Mouse (Mus musculus): Measurements from ENCODE around the gene Ppp1r13b. TPM values are rescaled to one million over a fixed set of nuclear protein-coding genes. Genes with fewer than 3 reads are reported as not detected.

The Ppp1r13b gene
- polyA plus RNA-seq, 1 experiment from 2014 or later = 3.4 TPM

GRCm38 (mm10) chr12:111790090-111790489 lies 117.8 kb downstream of the Ppp1r13b start:
- no peak for DNase-seq
- Histone ChIP-seq H3K4me2 (no peak overlapping the region), H3K36me3 (peaks cover 97% of the 10 kb centered on the region)

GRCm38 (mm10) chr12:111787015-111787414 lies 120.9 kb downstream of the Ppp1r13b start:
- ATAC-seq (ENCODE audit: low read depth) = peak; percentile 74
- 36% methylated on average over 6 of the region's 6 CpGs for WGBS (ENCODE audit: insufficient replicate concordance)

More at GRCm38 (mm10) chr12:111790090-111790489, 117.8 kb downstream of the Ppp1r13b start:
- no peaks in the 10 kb centered on the region for H3K27me3 ChIP-seq
- peak; percentile 46 for ATAC-seq (ENCODE audit: low read depth)
- H3K4me1 ChIP-seq (replicated peaks) = peaks cover 55% of the 10 kb centered on the region
- no peaks in the 10 kb centered on the region for H3K9me3 ChIP-seq (replicated peaks)
- no peak overlapping the region for H3K4me3 ChIP-seq (replicated peaks)
- peak overlapping the region; percentile 72 for H3K27ac ChIP-seq
- WGBS (ENCODE audit: insufficient replicate concordance) = 81% methylated on average over 5 of the region's 5 CpGs
- H3K9ac ChIP-seq = no peak overlapping the region

GRCm38 (mm10) chr12:111785174-111785573 lies 122.7 kb downstream of the Ppp1r13b start:
- H3K4me2 ChIP-seq = no peak overlapping the region
- DNase-seq = no peak
- no peaks in the 10 kb centered on the region for H3K27me3 ChIP-seq
- H3K36me3 ChIP-seq = peaks cover 94% of the 10 kb centered on the region
- no peak for ATAC-seq (ENCODE audit: low read depth)
- no peak overlapping the region for H3K27ac ChIP-seq
- no peak overlapping the region for H3K9ac ChIP-seq
- H3K4me1 ChIP-seq (replicated peaks) = peaks cover 49% of the 10 kb centered on the region
- 58% methylated on average over 15 of the region's 15 CpGs for WGBS (ENCODE audit: insufficient replicate concordance)
- H3K9me3 ChIP-seq (replicated peaks) = no peaks in the 10 kb centered on the region
- H3K4me3 ChIP-seq (replicated peaks) = no peak overlapping the region

More at GRCm38 (mm10) chr12:111787015-111787414, 120.9 kb downstream of the Ppp1r13b start:
- H3K4me3 ChIP-seq (replicated peaks) = no peak overlapping the region
- peaks cover 54% of the 10 kb centered on the region for H3K4me1 ChIP-seq (replicated peaks)
- peak; percentile 44 for DNase-seq
- no peaks in the 10 kb centered on the region for H3K9me3 ChIP-seq (replicated peaks)
- no peak overlapping the region for H3K9ac ChIP-seq
- H3K27ac ChIP-seq = 0 out of 2 replicates have a peak overlapping the region, but pooled peaks have one; percentile 40
- no peak overlapping the region for H3K4me2 ChIP-seq
- peaks cover 92% of the 10 kb centered on the region for H3K36me3 ChIP-seq
- H3K27me3 ChIP-seq = no peaks in the 10 kb centered on the region

DNA sequence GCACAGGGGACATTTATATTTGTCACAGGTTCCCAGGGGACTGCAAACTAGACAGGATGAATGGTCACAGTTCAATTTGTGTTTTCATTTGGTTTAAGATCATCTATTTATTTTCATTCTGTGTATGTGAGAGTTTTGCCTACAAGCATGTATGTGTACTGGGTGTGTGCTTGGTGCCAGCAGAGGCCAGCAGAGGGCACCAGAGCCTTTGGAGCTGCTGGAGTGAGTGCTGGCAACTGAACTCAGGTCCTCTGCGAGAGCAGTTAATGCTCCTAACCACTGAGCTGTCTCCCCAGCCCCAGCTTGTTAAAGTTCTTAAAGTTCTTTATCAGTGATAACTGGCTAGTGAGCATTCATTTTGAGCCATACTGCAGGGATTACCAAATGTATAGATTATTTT lies 128.4 kb downstream of the Ppp1r13b start:
- H3K4me3 ChIP-seq (replicated peaks) = no peak overlapping the region
- H3K4me2 ChIP-seq = no peak overlapping the region
- H3K27me3 ChIP-seq = no peaks in the 10 kb centered on the region
- no peak for DNase-seq
- peaks cover 95% of the 10 kb centered on the region for H3K36me3 ChIP-seq
- H3K4me1 ChIP-seq (replicated peaks) = 0 out of 2 replicates have a peak, but pooled peaks cover 7% of the 10 kb centered on the region
- H3K27ac ChIP-seq = no peak overlapping the region
- ATAC-seq (ENCODE audit: low read depth) = 0 out of 2 replicates have a peak, but pooled peaks have one; percentile 6
- 97% methylated on average over 1 of the region's 1 CpGs for WGBS (ENCODE audit: insufficient replicate concordance)
- H3K9me3 ChIP-seq (replicated peaks) = no peaks in the 10 kb centered on the region
- H3K9ac ChIP-seq = no peak overlapping the region

Other genes starting within 250 kb of the Ppp1r13b start
- 42.2 and 45.1 TPM in 2 replicates for gene Ckb, start 235.8 kb downstream of the Ppp1r13b start, polyA plus RNA-seq (2015; fragmentation: Nextera tagmentation; extraction: Ambion mirVana)
- 13.2 and 14.7 TPM in 2 replicates for gene Trmt61a, start 230.0 kb downstream of the Ppp1r13b start, polyA plus RNA-seq (2015; fragmentation: Nextera tagmentation; extraction: Ambion mirVana)
- 22.4 and 23.1 TPM in 2 replicates for gene Bag5, start 194.9 kb downstream of the Ppp1r13b start, polyA plus RNA-seq (2015; fragmentation: Nextera tagmentation; extraction: Ambion mirVana)
- 28.8 and 30.6 TPM in 2 replicates for gene Apopt1, start 194.8 kb downstream of the Ppp1r13b start, polyA plus RNA-seq (2015; fragmentation: Nextera tagmentation; extraction: Ambion mirVana)
- gene Klc1, start 149.3 kb downstream of the Ppp1r13b start, polyA plus RNA-seq (2015; fragmentation: Nextera tagmentation; extraction: Ambion mirVana) = 22.5 and 24.0 TPM in 2 replicates
- gene Xrcc3, start 94.2 kb downstream of the Ppp1r13b start, polyA plus RNA-seq (2015; fragmentation: Nextera tagmentation; extraction: Ambion mirVana) = 3.9 and 5.1 TPM in 2 replicates
- 53.3 and 54.7 TPM in 2 replicates for gene Zfyve21, start 93.9 kb downstream of the Ppp1r13b start, polyA plus RNA-seq (2015; fragmentation: Nextera tagmentation; extraction: Ambion mirVana)
- 591 and 627 TPM in 2 replicates for gene Atp5mpl, start 58.9 kb upstream of the Ppp1r13b start, polyA plus RNA-seq (2015; fragmentation: Nextera tagmentation; extraction: Ambion mirVana)
- gene Tdrd9, start 63.4 kb upstream of the Ppp1r13b start, polyA plus RNA-seq (2015; fragmentation: Nextera tagmentation; extraction: Ambion mirVana) = 0.05 TPM in 1 of 2 replicates, not detected in the other
- not detected in 2 replicates for gene Rd3l, start 73.2 kb upstream of the Ppp1r13b start, polyA plus RNA-seq (2015; fragmentation: Nextera tagmentation; extraction: Ambion mirVana)
- 0.06 and 0.10 TPM in 2 replicates for gene Aspg, start 198.6 kb upstream of the Ppp1r13b start, polyA plus RNA-seq (2015; fragmentation: Nextera tagmentation; extraction: Ambion mirVana)
- gene Kif26a, start 238.1 kb upstream of the Ppp1r13b start, polyA plus RNA-seq (2015; fragmentation: Nextera tagmentation; extraction: Ambion mirVana) = 0.13 and 0.17 TPM in 2 replicates

Measured in liver, embryonic 13.5 days (tissue).